Mouse (Mus musculus) liver, embryonic 14.5 days (tissue): Measurements from ENCODE around the gene Gucd1.

Source experiments
- CTCF ChIP-seq: IDR thresholded peaks from 2 replicates; pipeline ENCODE4 v1.5.1; 2016; ENCODE audit warnings: antibody characterized with exemption, low read depth, control low read depth
- EP300 ChIP-seq: IDR thresholded peaks from 2 replicates; pipeline ENCODE4 v1.6.1; 2016; ENCODE audit warnings: antibody characterized with exemption, low read depth

- no peak for TF ChIP-seq CTCF
- TF ChIP-seq EP300 = no peak
Observed at GRCm38 (mm10) chr10:75477034-75477433, 40.7 kb downstream of the Gucd1 start.
